Mouse (Mus musculus) thymus, adult 2 months (tissue): ENCODE results near the gene Srgap3. TPM values are rescaled to one million over a fixed set of nuclear protein-coding genes. Genes with fewer than 3 reads are reported as not detected.
"Not testable (repeated sequence)": the region's sequence is repeated elsewhere in the genome, so short reads cannot be mapped to it uniquely, and the experiment has no call there.

Experiments used
- DNase-seq: peaks from one replicate; pipeline ENCODE4 v3.0.0; 2021
- H3K27ac ChIP-seq: fragments of 200-500 bp; 2 replicates; pipeline ENCODE4 v1.5.1; 2012; ENCODE audit warnings: low read length, control low read depth; ENCODE audit not compliant: control insufficient read depth, insufficient read depth
- H3K27me3 ChIP-seq: fragments of 200-500 bp; 2 replicates; pipeline ENCODE4 v1.6.1; 2012; ENCODE audit warnings: mild to moderate bottlenecking, low read length, moderate library complexity, mixed read lengths; ENCODE audit not compliant: control insufficient read depth, insufficient read depth
- H3K36me3 ChIP-seq: fragments of 200-500 bp; 2 replicates; pipeline ENCODE4 v1.6.1; 2012; ENCODE audit warnings: mild to moderate bottlenecking, low read length, moderate library complexity; ENCODE audit not compliant: control insufficient read depth, insufficient read depth
- H3K4me1 ChIP-seq: fragments of 200-500 bp; replicated peaks from 2 replicates; pipeline ENCODE4 v1.6.1; 2012; ENCODE audit warnings: low read length; ENCODE audit not compliant: control insufficient read depth, insufficient read depth
- H3K4me3 ChIP-seq: fragments of 200-500 bp; 2 replicates; pipeline ENCODE4 v1.5.1; 2012; ENCODE audit warnings: mild to moderate bottlenecking, low read length, control low read depth, moderate library complexity; ENCODE audit not compliant: control insufficient read depth, insufficient read depth
- CTCF ChIP-seq: fragments of 200-500 bp; IDR thresholded peaks from 2 replicates; pipeline ENCODE4 v1.5.1; 2012; ENCODE audit warnings: mild to moderate bottlenecking, control low read depth, low read length, moderate library complexity, borderline replicate concordance; ENCODE audit not compliant: control insufficient read depth, poor library complexity, insufficient read depth; ENCODE audit errors: extremely low read depth
- POLR2A ChIP-seq: fragments of 200-500 bp; IDR thresholded peaks from 2 replicates; pipeline ENCODE4 v1.6.1; 2012; ENCODE audit warnings: mild to moderate bottlenecking, low read length, control low read depth, moderate library complexity; ENCODE audit not compliant: control insufficient read depth, poor library complexity, insufficient read depth; ENCODE audit errors: extremely low read depth
- WGBS: fragments of 180-500 bp; shearing (Covaris S2); methylation state at CpG from one replicate; pipeline ENCODE4 v1.1.7; 2018; 5-methylcytosine and 5-hydroxymethylcytosine counted together
- polyA plus RNA-seq: library from polyadenylated mRNA; depleted of rRNA; stranded (reverse); fragments of >200 nt; gene quantifications from 2 replicates; pipeline ENCODE4 v1.2.3, GENCODE M21; 2012

Gene Srgap3
- polyA plus RNA-seq, 1 experiment, result 3.8 TPM

DNA sequence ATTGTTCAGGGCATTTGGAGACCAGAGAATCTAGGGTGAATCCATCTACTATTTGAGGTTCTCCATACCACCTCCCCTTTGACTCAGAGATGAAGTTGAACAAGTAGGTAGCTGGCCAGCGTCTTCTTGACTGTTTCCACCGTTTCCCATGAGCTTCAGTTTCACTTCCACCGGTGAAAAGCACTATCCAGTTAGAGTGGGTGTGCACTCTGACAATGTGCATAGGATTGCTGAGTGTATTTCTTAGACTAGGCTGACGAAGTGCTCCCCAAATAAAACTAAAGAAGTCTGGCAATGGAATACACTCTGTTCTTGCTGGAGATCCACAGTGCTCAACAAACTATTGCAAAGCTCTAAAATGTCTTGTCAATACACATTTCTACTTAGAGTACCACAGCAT lies 221.6 kb downstream of the Srgap3 start:
- Histone ChIP-seq H3K27ac (no peak overlapping the region), H3K36me3 (no peaks in the 10 kb centered on the region), H3K4me3 (no peak overlapping the region), H3K27me3 (no peaks in the 10 kb centered on the region), H3K4me1 (peaks cover 8% of the 10 kb centered on the region; the same call in 1 of the 2 replicates)
- no peak for TF ChIP-seq CTCF
- TF ChIP-seq POLR2A, result no peak
- DNase-seq, result no peak
- WGBS, result 68% methylated on average over 4 of the region's 4 CpGs

DNA sequence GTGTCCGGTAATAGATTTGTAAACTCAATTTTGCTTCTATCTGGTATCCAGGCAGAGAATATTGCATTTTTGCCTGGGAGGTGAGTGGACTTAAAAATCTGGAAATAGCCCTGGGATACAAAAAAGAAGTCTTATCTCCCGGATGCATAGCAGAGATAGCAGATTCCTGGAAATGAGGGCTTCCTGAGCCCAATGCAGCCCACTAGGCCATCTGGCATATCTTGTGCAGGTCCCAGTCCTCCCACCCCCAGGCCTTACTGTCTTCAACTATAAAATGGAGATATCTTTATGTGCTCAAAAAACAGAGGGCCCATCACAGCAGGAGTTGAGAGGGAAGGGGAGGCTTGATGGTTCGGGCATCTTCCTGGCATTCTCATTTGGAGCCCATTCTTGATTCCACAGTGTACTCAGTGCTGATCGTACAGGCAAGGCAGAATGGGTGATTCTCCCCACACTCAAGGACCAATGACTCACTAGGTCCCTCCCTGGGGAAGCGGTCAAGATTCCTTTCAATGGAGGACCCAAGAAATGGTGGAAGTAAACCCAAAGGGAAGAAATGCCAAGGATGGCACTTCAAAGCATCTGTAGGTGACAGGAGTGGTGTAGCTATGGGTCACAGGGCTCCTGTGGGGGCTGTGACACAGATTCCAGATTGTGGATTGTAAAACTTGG lies 226.5 kb downstream of the Srgap3 start:
- DNase-seq, result no peak
- Histone ChIP-seq H3K27me3 (no peaks in the 10 kb centered on the region), H3K4me1 (no peaks in the 10 kb centered on the region), H3K27ac (no peak overlapping the region), H3K36me3 (no peaks in the 10 kb centered on the region), H3K4me3 (no peak overlapping the region)
- TF ChIP-seq CTCF (no peak), POLR2A (no peak)
- 91% methylated on average over 5 of the region's 5 CpGs for WGBS

DNA sequence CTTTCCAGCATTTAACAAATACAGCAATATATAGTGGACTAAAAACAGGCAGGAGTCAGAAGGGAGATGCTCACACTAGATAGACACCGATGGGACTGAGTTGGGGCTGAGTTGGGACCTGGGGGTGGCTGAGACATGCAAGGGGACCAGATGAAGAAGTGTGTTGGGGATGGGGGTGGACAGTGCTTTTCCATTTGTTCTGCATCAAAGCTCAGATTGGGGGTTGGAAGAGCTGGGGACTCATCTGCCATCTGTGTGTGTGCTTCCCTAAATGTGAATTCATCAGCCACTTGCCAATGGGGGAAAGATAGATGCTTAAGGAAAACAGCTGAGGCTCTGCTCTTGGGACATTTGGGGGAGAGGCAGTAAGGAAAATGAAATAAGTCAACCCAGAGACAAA lies 227.1 kb downstream of the Srgap3 start:
- no peak for TF ChIP-seq POLR2A
- no peak for TF ChIP-seq CTCF
- no peaks in the 10 kb centered on the region for H3K36me3 ChIP-seq
- DNase-seq, result no peak
- H3K4me1 ChIP-seq, result no peaks in the 10 kb centered on the region
- H3K4me3 ChIP-seq, result no peak overlapping the region
- WGBS, result 97% methylated on average over 1 of the region's 1 CpGs
- no peak overlapping the region for H3K27ac ChIP-seq
- H3K27me3 ChIP-seq, result no peaks in the 10 kb centered on the region

DNA sequence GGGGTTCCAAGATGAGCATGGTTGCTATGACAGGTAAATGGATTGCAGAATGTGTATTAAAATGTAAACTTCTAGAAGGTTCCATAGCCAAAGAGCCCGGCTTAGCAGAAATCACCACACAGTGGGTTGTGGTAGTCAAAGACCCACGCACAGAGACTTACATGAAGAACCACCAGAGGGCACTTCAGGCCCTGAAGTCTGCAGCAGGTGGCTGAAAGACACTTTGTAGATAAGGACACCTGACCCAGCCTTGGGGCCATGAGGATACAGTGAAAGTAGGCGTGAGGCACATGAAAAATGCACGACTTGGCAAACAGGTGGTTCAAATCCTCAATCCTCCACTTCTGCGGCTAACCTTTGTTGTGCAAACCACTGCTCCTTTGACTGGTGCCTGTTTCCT lies 229.9 kb downstream of the Srgap3 start:
- Histone ChIP-seq H3K4me1 (no peaks in the 10 kb centered on the region), H3K36me3 (no peaks in the 10 kb centered on the region), H3K27ac (no peak overlapping the region), H3K27me3 (no peaks in the 10 kb centered on the region), H3K4me3 (no peak overlapping the region)
- peak; percentile 30 for DNase-seq
- TF ChIP-seq CTCF, result 0 out of 2 replicates have a peak, but pooled peaks have one; percentile 15
- TF ChIP-seq POLR2A, result no peak
- 37% methylated on average over 5 of the region's 5 CpGs for WGBS

DNA sequence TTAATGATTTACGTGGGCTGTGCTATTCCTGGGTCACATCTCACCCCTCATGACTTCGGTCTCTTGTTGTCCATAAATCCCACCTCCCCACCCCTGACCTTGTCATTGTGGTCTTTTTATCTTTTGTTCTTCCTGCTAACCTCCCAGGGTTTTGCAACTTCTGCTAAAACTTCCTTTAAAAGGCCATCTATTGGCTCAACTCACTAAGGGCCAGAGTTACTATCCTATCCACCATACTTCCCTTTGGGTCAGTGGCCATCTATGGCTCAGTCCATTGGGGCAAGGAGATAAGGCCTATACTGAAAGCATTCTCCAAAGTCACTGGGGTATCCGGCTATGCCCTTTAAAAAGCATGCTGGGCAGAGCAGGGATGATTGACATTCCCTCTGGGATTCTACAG lies 233.1 kb downstream of the Srgap3 start:
- TF ChIP-seq CTCF (no peak), POLR2A (no peak)
- no peak overlapping the region for H3K4me3 ChIP-seq
- no peaks in the 10 kb centered on the region for H3K27me3 ChIP-seq
- no peaks in the 10 kb centered on the region for H3K4me1 ChIP-seq
- WGBS, result 81% methylated on average over 3 of the region's 3 CpGs
- no peaks in the 10 kb centered on the region for H3K36me3 ChIP-seq
- no peak for DNase-seq
- no peak overlapping the region for H3K27ac ChIP-seq

DNA sequence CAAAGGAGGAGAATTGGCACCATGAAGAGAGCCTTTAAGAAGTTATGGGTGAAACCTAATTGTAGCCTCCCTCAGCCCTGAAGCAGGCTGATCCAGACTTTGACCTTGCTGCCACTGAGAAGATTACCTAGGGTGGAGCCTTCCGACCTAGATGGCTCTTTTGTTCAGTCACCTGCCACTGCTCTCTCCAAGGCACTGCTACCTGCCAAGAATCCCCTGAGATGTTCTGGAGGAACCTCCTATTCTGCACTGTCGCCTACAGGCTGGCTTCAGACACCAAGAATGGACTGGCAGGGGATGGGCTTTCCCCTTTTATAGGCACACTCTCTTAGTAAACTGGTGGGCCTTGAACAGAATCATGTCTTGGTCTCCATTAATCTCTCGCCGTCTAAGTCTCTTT lies 244.8 kb downstream of the Srgap3 start:
- 89% methylated on average over 4 of the region's 4 CpGs for WGBS
- not testable (repeated sequence) for DNase-seq, H3K4me3 ChIP-seq, H3K27ac ChIP-seq, H3K4me1 ChIP-seq, H3K27me3 ChIP-seq, H3K36me3 ChIP-seq

DNA sequence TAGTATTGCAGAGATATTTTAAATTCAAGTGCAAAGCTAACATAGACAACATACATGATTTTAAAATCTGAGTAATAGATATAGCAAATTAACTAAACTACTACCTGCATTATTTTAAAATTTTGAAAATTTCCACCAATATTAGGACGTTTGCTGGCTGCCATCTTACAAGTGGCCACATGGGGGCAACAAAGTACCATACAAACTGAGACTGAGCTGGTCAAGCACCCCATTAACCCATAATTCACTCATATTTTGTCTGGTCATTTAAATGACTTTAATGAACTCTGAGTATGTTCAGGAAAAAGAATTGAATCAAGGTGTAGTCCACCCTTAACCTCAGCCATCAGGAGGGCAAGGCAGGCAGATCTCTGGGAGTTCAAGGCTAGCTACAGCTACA lies 246.7 kb downstream of the Srgap3 start:
- Histone ChIP-seq H3K27ac (no peak overlapping the region), H3K4me3 (no peak overlapping the region), H3K27me3 (no peaks in the 10 kb centered on the region), H3K36me3 (no peaks in the 10 kb centered on the region), H3K4me1 (peaks cover 3% of the 10 kb centered on the region; the same call in 1 of the 2 replicates)
- 0% methylated on average over 1 of the region's 1 CpGs for whole genome bisulfite sequencing
- TF ChIP-seq CTCF, result no peak
- TF ChIP-seq POLR2A, result no peak
- DNase-seq, result peak; percentile 47
